Mouse (Mus musculus) megakaryocyte, embryonic 14.5 days (primary cell): ENCODE data around the gene Sec1. TPM values are rescaled to one million over a fixed set of nuclear protein-coding genes. Genes with fewer than 3 reads are reported as not detected.

Experiments
- H3K27me3 ChIP-seq: replicated peaks from 2 replicates; pipeline ENCODE3; 2012; ENCODE audit warnings: inconsistent platforms
- H3K36me3 ChIP-seq: replicated peaks from 2 replicates; pipeline ENCODE3; 2012; ENCODE audit warnings: low read length, inconsistent platforms, mixed read lengths
- H3K4me1 ChIP-seq: 2 replicates; pipeline ENCODE4 v1.6.1; 2012; ENCODE audit warnings: inconsistent platforms
- H3K4me3 ChIP-seq: replicated peaks from 2 replicates; pipeline ENCODE3; 2012; ENCODE audit warnings: moderate library complexity, mild to moderate bottlenecking, inconsistent platforms
- H3K9me3 ChIP-seq: 2 replicates; pipeline ENCODE4 v1.6.1; 2012; ENCODE audit warnings: inconsistent platforms
- FLI1 ChIP-seq: IDR thresholded peaks from 2 replicates; pipeline ENCODE4 v1.6.1; 2012; ENCODE audit warnings: low read length, inconsistent platforms, mixed read lengths
- GATA1 ChIP-seq: IDR thresholded peaks from 3 replicates; pipeline ENCODE4 v1.6.1; 2012; ENCODE audit warnings: mixed read lengths, low read length, inconsistent platforms, borderline replicate concordance
- polyA plus RNA-seq: library from polyadenylated mRNA; stranded (reverse); fragments of >175 nt; gene quantifications from 2 replicates; pipeline ENCODE4 v1.2.3, GENCODE M21; 2012; ENCODE audit warnings: low replicate concordance; ENCODE audit not compliant: insufficient read depth

Sec1 gene
- polyA plus RNA-seq, 1 experiment, result not detected

GRCm38 (mm10) chr7:45699523-45700141, 5.4 kb upstream of the Sec1 start, which contains the start of gene Car11:
Car11 (plus strand) TSS chr7:45699843.
- no peaks in the 10 kb centered on the region for H3K9me3 ChIP-seq
- H3K36me3 ChIP-seq, result no peaks in the 10 kb centered on the region
- no peak for TF ChIP-seq GATA1
- H3K27me3 ChIP-seq, result peaks cover 28% of the 10 kb centered on the region
- peaks cover 55% of the 10 kb centered on the region for H3K4me1 ChIP-seq
- peak within 1 kb of the TSS; percentile 91 for H3K4me3 ChIP-seq

GRCm38 (mm10) chr7:45697894-45698293, 3.7 kb upstream of the Sec1 start:
- no peak overlapping the region for H3K4me3 ChIP-seq
- H3K9me3 ChIP-seq, result no peaks in the 10 kb centered on the region
- H3K27me3 ChIP-seq, result peaks cover 28% of the 10 kb centered on the region
- no peaks in the 10 kb centered on the region for H3K36me3 ChIP-seq
- TF ChIP-seq FLI1 (no peak), GATA1 (no peak)
- peaks cover 38% of the 10 kb centered on the region for H3K4me1 ChIP-seq

DNA sequence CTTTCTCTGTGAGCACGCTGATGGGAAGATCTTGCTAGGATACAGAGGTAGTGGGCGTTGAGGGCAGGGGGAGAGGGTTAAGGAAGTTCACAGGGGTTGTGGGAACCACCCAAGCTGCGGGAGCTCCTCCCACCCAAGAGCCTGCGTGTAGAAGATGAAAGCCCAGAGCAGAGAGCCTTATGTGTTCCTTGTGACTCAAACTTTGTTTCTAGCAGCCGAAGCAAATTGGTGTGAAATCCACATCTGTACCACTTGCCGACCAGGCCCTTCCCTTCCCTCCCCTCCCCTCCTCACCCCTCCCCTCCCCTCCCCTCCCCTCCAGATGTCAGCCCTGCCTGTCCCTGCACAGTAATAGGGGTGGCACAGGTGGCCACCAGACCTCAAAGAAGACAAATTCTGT, 896 bp upstream of the Sec1 start:
- TF ChIP-seq GATA1 (no peak), FLI1 (no peak)
- H3K9me3 ChIP-seq, result no peaks in the 10 kb centered on the region
- H3K36me3 ChIP-seq, result no peaks in the 10 kb centered on the region
- H3K4me3 ChIP-seq, result no peak overlapping the region
- H3K27me3 ChIP-seq, result peaks cover 33% of the 10 kb centered on the region
- H3K4me1 ChIP-seq, result peaks cover 31% of the 10 kb centered on the region

- no peak for TF ChIP-seq GATA1
- no peak for TF ChIP-seq FLI1
- no peak overlapping the region for H3K4me3 ChIP-seq
- peaks cover 14% of the 10 kb centered on the region for H3K27me3 ChIP-seq
- H3K36me3 ChIP-seq, result no peaks in the 10 kb centered on the region
- H3K9me3 ChIP-seq, result no peaks in the 10 kb centered on the region
- peaks cover 36% of the 10 kb centered on the region for H3K4me1 ChIP-seq
These were observed 1.8 kb downstream of the Sec1 start for GRCm38 (mm10) chr7:45692364-45692763.

GRCm38 (mm10) chr7:45689800-45690199, 4.4 kb downstream of the Sec1 start:
- no peak for TF ChIP-seq GATA1
- TF ChIP-seq FLI1, result no peak
- H3K36me3 ChIP-seq, result no peaks in the 10 kb centered on the region
- peaks cover 56% of the 10 kb centered on the region for H3K4me1 ChIP-seq
- H3K27me3 ChIP-seq, result peaks cover 30% of the 10 kb centered on the region
- no peaks in the 10 kb centered on the region for H3K9me3 ChIP-seq
- no peak overlapping the region for H3K4me3 ChIP-seq

- Histone ChIP-seq H3K4me3 (no peak overlapping the region), H3K27me3 (peaks cover 35% of the 10 kb centered on the region), H3K9me3 (no peaks in the 10 kb centered on the region), H3K4me1 (peaks cover 56% of the 10 kb centered on the region), H3K36me3 (no peaks in the 10 kb centered on the region)
- TF ChIP-seq FLI1 (no peak), GATA1 (no peak)
These were observed 5.1 kb downstream of the Sec1 start for GRCm38 (mm10) chr7:45689099-45689498.

DNA sequence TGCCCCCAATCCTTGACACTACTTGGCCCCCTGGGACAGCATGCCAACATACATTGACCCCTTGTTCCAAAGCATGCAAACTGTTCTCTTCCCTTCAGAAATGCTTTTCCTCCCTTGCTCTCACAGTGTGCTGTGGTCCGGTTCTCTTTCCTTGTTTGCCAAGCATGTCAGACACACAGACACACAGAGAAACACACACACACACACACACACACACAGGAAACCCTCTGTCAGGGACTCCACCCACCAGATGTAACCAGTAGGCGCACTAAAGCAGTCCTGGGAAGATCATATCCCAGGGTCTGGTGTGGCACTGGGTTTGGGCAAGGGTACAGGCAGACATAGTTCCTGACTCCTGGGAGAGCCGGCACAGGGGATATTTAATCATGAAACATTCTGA, 7.4 kb downstream of the Sec1 start:
- Histone ChIP-seq H3K36me3 (no peaks in the 10 kb centered on the region), H3K4me3 (peak overlapping the region; percentile 18), H3K4me1 (peaks cover 69% of the 10 kb centered on the region), H3K27me3 (peaks cover 38% of the 10 kb centered on the region), H3K9me3 (no peaks in the 10 kb centered on the region)
- TF ChIP-seq GATA1 (no peak), FLI1 (no peak)

DNA sequence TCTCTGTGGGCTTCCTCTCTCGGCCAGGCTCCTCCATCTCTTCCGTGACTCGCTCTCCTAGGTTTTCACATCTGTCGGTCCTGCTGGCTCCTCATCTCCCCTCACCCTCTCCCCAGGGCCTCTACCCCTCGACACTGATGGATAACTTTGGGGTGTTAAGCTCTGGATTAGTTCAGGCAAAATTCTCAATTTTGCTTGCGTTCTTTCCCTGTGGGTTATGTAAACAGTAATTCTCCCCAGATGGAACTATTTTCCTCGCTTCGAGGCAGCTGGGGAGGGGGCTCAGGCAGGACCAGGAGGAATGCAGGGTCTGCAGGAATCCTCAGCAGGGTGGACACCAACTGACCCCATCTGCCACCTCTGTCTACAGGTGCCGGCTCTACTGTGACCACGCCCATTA, 8.4 kb downstream of the Sec1 start:
- Histone ChIP-seq H3K36me3 (no peaks in the 10 kb centered on the region), H3K9me3 (no peaks in the 10 kb centered on the region), H3K4me1 (peaks cover 80% of the 10 kb centered on the region), H3K27me3 (peaks cover 31% of the 10 kb centered on the region), H3K4me3 (no peak overlapping the region)
- TF ChIP-seq GATA1, result no peak
- TF ChIP-seq FLI1, result no peak

DNA sequence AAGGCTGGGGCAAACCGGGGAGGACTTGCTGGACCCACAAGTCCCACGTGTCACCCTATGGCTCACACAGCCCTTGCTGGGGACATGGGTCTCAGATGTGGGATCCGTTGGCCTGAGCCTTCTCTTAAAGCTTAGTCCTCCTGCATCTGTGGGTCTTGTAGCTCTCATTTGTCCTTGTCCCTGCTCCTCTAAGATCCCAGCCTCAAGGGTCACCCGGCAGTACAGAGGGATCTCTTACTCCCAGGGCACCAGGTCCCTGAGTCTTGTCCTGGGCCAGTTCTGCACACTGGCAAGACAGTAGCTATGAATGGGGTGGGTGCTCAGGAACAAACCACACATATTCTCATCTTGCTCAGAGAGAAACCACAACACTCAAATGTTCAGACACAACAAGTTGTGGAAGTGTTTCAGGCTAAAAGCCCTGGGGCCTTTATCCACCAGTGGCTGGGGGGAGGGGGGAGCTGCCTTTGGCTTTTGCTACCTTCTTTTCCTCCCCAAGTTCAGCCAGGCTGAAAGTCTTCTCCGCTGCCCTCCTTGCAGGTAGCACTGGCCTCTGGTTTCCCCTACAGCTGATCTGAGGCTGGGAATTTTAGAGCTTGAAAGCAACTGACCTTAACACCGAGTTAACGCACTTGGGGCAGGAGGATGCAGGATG, 10.7 kb downstream of the Sec1 start, which contains the start of gene Ntn5:
Gene Ntn5 (plus strand): TSS at position 627 of the 655 bp plus-strand sequence.
- peaks cover 25% of the 10 kb centered on the region for H3K27me3 ChIP-seq
- H3K36me3 ChIP-seq, result no peaks in the 10 kb centered on the region
- no peak for TF ChIP-seq FLI1
- TF ChIP-seq GATA1, result no peak
- H3K4me1 ChIP-seq, result peaks cover 82% of the 10 kb centered on the region
- H3K9me3 ChIP-seq, result no peaks in the 10 kb centered on the region
- H3K4me3 ChIP-seq, result no peak within 1 kb of the TSS

DNA sequence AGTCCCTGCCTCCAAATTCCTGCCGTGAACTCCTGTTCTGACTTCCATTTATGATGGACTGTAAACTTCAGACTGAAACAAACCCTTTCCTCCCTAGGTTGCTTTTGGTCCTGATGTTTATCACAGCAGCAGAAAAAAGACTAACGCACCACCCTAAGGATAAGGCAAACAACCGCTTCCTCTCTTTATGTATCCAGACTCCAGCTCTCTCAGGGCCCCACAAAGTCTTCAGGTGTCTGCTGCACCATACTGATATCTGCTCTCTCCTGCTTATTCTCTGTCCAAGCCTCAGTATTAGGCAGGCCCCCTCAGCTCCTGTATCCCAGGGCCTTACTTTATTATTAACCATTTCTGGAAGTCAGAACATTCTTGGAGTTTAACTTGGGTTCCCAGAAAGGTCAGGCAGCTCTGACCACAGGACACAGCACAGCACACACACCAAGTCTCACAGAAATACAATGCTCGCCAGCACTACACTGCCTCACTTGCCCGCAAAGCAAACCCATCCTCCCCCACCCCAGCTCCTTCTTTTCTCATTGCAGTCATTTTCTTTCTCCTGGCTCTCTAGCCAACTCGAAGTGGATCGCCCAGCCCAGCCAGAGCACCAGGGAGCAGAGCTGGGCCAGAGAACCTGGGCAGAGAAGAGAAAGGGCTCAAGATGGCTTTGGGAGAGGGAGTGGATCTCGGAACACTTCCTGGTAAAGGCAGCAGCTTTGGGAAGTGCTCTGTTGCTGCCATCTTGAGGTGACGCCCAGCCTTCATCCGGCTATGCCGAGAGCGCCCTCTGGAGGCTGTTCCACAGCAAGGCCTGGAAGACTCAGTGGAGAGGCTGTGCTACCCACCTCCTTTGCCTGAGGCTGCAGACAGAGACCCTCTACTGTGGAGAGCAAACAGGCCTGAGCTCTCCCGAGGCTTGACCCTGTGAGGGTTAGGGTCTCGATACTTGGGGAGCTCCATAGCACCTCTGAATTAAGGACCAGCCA, 11.8 kb downstream of the Sec1 start:
- peaks cover 35% of the 10 kb centered on the region for H3K27me3 ChIP-seq
- H3K36me3 ChIP-seq, result no peaks in the 10 kb centered on the region
- TF ChIP-seq FLI1 (no peak), GATA1 (no peak)
- peaks cover 88% of the 10 kb centered on the region for H3K4me1 ChIP-seq
- no peaks in the 10 kb centered on the region for H3K9me3 ChIP-seq
- peak overlapping the region; percentile 82 for H3K4me3 ChIP-seq
